Mouse (Mus musculus) embryonic facial prominence, embryonic 10.5 days (tissue): ENCODE results near the gene Ccdc105. TPM values are rescaled to one million over a fixed set of nuclear protein-coding genes. Genes with fewer than 3 reads are reported as not detected.
A peak's percentile ranks its signal among the peaks of the same experiment; 100 is the strongest.

Source experiments
- DNase-seq: peaks from one replicate; pipeline ENCODE4 v3.0.0-alpha.2; 2017; ENCODE audit warnings: low spot score
- H3K27ac ChIP-seq: fragments of 300-500 bp; sonication (generic); replicated peaks from 2 replicates; pipeline ENCODE4 v1.5.1; 2016; ENCODE audit warnings: mild to moderate bottlenecking
- H3K27me3 ChIP-seq: fragments of 300-500 bp; sonication (generic); replicated peaks from 2 replicates; pipeline ENCODE4 v1.6.1; 2016; ENCODE audit warnings: low read depth, mild to moderate bottlenecking; ENCODE audit not compliant: poor library complexity, severe bottlenecking
- H3K36me3 ChIP-seq: fragments of 300-500 bp; sonication (generic); replicated peaks from 2 replicates; pipeline ENCODE4 v1.6.1; 2016; ENCODE audit warnings: mild to moderate bottlenecking, moderate library complexity
- H3K4me1 ChIP-seq: fragments of 300-500 bp; sonication (generic); 2 replicates; pipeline ENCODE4 v1.6.1; 2016
- H3K4me3 ChIP-seq: fragments of 300-500 bp; sonication (generic); 2 replicates; pipeline ENCODE4 v1.5.1; 2016; ENCODE audit warnings: mild to moderate bottlenecking, moderate library complexity
- H3K9me3 ChIP-seq: fragments of 300-500 bp; sonication (generic); 2 replicates; pipeline ENCODE4 v1.6.1; 2016; ENCODE audit warnings: mild to moderate bottlenecking
- whole genome bisulfite sequencing: fragments of 180-500 bp; shearing (Covaris S2); methylation state at CpG from one replicate; pipeline ENCODE4 v1.1.7; 2016; 5-methylcytosine and 5-hydroxymethylcytosine counted together
- polyA plus RNA-seq: library from polyadenylated mRNA; unstranded; fragments of >200 nt; fragmentation: Nextera tagmentation; extraction: Ambion mirVana; gene quantifications from 2 replicates; pipeline ENCODE4 v1.2.1, GENCODE M21; 2016

Gene Ccdc105
- 0.13 and 0.16 TPM in 2 replicates for polyA plus RNA-seq

DNA sequence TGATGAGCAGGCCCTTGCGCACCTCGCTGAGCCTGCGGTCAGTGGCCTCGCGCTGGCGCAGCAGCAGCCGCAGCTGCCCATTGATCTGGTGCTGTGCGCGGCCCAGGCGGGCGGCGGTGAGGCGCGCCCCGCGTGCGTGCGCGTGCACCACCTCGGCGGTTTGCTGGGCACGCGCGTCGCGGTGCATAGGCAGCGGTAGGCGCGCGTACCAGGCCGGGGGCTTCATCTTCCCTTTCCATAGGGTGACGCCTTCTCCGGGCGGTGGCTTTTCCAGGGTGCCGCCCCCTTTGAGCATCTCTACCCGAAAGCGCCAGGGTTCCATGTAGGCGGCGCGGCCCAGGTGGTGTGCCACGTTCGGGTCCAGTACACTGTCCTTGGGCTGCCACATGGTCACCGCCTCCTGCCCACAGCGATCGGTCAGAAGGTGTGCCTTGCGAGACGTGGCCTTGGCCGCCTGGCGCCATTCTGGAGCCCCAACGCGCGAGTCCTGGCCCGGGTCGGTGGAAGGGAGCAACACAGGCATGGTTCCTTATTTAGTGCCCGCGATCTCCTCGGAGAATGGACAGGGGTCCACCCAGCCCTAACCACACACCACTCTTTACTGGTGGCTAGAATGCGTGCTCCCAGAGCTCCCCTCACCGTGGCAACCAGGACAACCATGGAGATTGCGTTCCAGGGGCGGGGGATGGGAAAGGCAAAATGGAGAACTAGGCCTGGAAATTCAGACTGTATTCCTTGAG, at the start of gene Ccdc105:
Ccdc105 (minus strand) TSS at position 614 of the 740 bp plus-strand sequence.
- WGBS, result 1% methylated on average over 61 of the region's 61 CpGs
- Histone ChIP-seq H3K27ac (peak within 1 kb of the TSS; percentile 91), H3K27me3 (peaks cover 26% of the 10 kb centered on the region), H3K4me1 (peaks cover 22% of the 10 kb centered on the region), H3K4me3 (peak within 1 kb of the TSS; percentile 73), H3K9me3 (no peaks in the 10 kb centered on the region), H3K36me3 (no peaks in the 10 kb centered on the region)
- peak; percentile 91 for DNase-seq

DNA sequence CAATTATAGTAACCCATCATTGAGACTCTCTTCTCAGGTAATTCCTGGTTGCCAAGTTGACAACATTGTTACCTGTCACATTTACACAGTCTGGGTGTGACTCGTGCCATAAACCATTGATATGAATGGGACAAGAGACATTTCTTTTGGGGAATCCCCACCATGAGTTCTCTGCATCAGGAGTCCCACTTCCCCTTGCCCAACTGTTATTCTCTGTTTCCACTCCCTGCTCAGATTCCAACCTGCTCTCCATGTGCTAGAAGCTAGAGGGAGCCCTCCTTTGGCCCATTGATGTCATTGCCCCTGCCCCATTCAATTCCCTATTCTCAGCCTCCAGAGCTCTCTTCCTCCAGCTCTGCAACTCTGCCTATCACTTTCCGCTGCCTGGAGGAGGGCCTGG, 48.6 kb upstream of the Ccdc105 start:
- H3K27ac ChIP-seq, result no peak overlapping the region
- no peaks in the 10 kb centered on the region for H3K36me3 ChIP-seq
- H3K4me3 ChIP-seq, result no peak overlapping the region
- no peaks in the 10 kb centered on the region for H3K27me3 ChIP-seq
- H3K4me1 ChIP-seq, result no peaks in the 10 kb centered on the region
- WGBS, result 81% methylated on average over 2 of the region's 2 CpGs
- H3K9me3 ChIP-seq, result no peaks in the 10 kb centered on the region
- no peak for DNase-seq

GRCm38 (mm10) chr10:78790561-78790960, 37.7 kb upstream of the Ccdc105 start:
- no peaks in the 10 kb centered on the region for H3K9me3 ChIP-seq
- no peak overlapping the region for H3K27ac ChIP-seq
- H3K27me3 ChIP-seq, result no peaks in the 10 kb centered on the region
- WGBS, result 38% methylated on average over 1 of the region's 1 CpGs
- H3K36me3 ChIP-seq, result no peaks in the 10 kb centered on the region
- no peak for DNase-seq
- peaks cover 12% of the 10 kb centered on the region for H3K4me1 ChIP-seq
- no peak overlapping the region for H3K4me3 ChIP-seq

- no peaks in the 10 kb centered on the region for H3K36me3 ChIP-seq
- WGBS, result 9% methylated on average over 22 of the region's 22 CpGs
- peak overlapping the region; percentile 80 for H3K27ac ChIP-seq
- no peaks in the 10 kb centered on the region for H3K9me3 ChIP-seq
- peak; percentile 87 for DNase-seq
- no peaks in the 10 kb centered on the region for H3K27me3 ChIP-seq
- peaks cover 12% of the 10 kb centered on the region for H3K4me1 ChIP-seq
- peak overlapping the region; percentile 52 for H3K4me3 ChIP-seq
Observed at GRCm38 (mm10) chr10:78787566-78788087, 34.8 kb upstream of the Ccdc105 start.

DNA sequence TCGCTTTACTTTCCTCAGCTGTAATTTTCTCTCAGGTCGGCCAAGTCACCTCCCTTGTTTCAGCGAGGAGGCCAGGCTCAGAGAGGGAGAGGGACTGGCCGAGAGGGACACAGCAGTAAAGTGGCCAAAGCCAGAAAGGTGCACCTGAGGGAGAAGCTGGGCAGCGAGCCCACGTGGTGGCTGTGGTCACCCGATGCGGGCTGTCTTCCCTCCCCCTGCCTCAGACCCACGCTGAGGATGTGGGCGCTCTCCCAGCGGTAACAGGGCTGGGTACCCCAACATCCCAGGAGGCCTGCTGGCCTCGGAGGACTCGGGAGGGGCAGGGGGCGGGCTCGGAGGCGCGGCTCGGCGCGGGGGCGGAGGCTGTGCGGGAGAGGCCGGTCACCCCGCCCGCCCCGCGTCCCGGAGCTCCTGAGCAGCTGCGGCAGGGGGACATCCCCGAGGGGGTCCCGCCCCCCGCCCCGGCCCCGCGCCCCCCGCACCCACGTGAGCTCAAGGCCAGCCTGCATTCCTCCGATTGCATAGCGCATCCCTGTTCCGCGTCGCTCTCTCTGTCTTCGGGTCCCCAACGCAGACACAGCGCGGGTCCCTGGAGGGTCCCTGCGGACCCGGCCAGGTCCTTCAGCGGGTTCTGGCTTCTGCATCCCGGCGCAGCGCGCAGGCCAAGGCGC, 27.3 kb upstream of the Ccdc105 start, which contains the start of gene Slc1a6:
Slc1a6 (plus strand) TSS at position 516 of the 671 bp plus-strand sequence.
- peak within 1 kb of the TSS; percentile 80 for H3K27ac ChIP-seq
- H3K4me1 ChIP-seq, result peaks cover 16% of the 10 kb centered on the region
- peak; percentile 59 for DNase-seq
- WGBS, result under 1% methylated on average over 50 of the region's 54 CpGs
- H3K9me3 ChIP-seq, result no peaks in the 10 kb centered on the region
- no peaks in the 10 kb centered on the region for H3K36me3 ChIP-seq
- peak within 1 kb of the TSS; percentile 74 for H3K4me3 ChIP-seq
- peaks cover 31% of the 10 kb centered on the region for H3K27me3 ChIP-seq

DNA sequence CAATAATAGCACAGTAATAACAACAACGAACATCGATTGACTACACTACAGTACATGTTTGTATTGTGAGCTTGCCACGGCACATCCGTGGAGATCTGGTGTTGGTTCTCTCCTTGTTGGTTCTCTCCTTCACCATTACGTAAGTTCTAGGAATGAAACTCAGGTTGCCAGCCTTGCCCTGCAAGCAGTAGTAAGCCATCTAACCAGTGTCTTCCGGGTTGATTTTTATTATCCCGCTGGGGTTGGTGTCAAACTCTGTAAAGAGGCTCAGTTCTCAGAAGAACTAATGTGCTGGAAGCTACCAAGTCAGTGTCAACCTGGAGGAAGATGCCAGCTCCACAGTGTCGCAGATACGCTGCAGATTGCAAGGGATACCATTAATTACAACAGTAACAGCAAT, 26.7 kb upstream of the Ccdc105 start:
- Histone ChIP-seq H3K4me3 (peak overlapping the region; percentile 74), H3K27me3 (peaks cover 31% of the 10 kb centered on the region), H3K36me3 (no peaks in the 10 kb centered on the region), H3K9me3 (no peaks in the 10 kb centered on the region), H3K27ac (no peak overlapping the region), H3K4me1 (peaks cover 16% of the 10 kb centered on the region)
- 67% methylated on average over 9 of the region's 9 CpGs for WGBS
- no peak for DNase-seq

- 43% methylated on average over 4 of the region's 4 CpGs for WGBS
- Histone ChIP-seq H3K36me3 (no peaks in the 10 kb centered on the region), H3K27me3 (peaks cover 18% of the 10 kb centered on the region), H3K9me3 (no peaks in the 10 kb centered on the region), H3K27ac (no peak overlapping the region), H3K4me3 (no peak overlapping the region), H3K4me1 (peaks cover 15% of the 10 kb centered on the region)
- DNase-seq, result no peak
Observed at GRCm38 (mm10) chr10:78775830-78776229, 23.0 kb upstream of the Ccdc105 start.

DNA sequence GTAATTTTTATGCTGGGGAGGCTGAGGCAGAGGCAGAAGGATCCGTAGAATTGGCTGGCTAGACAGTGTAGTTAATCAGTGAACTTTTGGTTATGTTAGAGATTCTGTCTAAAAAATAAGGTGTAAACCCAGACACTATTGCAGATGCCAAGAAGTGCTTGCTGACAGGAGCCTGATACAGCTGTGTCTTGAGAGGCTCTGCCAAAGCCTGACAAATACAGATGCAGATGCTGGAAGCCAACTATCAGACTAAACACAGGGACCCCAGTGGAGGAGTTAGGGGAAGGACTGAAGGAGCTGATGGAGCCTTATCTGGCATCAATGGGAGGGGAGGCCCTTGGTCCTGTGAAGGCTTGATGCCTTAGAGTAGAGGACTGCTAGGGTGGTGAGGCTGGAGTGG, 12.7 kb upstream of the Ccdc105 start:
- no peaks in the 10 kb centered on the region for H3K27me3 ChIP-seq
- 90% methylated on average over 1 of the region's 1 CpGs for WGBS
- 0 out of 2 replicates have a peak, but pooled peaks cover 2% of the 10 kb centered on the region for H3K9me3 ChIP-seq
- no peaks in the 10 kb centered on the region for H3K4me1 ChIP-seq
- no peak overlapping the region for H3K27ac ChIP-seq
- H3K36me3 ChIP-seq, result no peaks in the 10 kb centered on the region
- DNase-seq, result no peak
- no peak overlapping the region for H3K4me3 ChIP-seq

- Histone ChIP-seq H3K36me3 (no peaks in the 10 kb centered on the region), H3K27me3 (peaks cover 10% of the 10 kb centered on the region), H3K4me3 (no peak overlapping the region), H3K4me1 (peaks cover 15% of the 10 kb centered on the region; the same call in 1 of the 2 replicates), H3K27ac (no peak overlapping the region), H3K9me3 (no peaks in the 10 kb centered on the region)
- WGBS, result 40% methylated on average over 6 of the region's 6 CpGs
- peak; percentile 74 for DNase-seq
Observed at GRCm38 (mm10) chr10:78756021-78756420, 3.2 kb upstream of the Ccdc105 start.

DNA sequence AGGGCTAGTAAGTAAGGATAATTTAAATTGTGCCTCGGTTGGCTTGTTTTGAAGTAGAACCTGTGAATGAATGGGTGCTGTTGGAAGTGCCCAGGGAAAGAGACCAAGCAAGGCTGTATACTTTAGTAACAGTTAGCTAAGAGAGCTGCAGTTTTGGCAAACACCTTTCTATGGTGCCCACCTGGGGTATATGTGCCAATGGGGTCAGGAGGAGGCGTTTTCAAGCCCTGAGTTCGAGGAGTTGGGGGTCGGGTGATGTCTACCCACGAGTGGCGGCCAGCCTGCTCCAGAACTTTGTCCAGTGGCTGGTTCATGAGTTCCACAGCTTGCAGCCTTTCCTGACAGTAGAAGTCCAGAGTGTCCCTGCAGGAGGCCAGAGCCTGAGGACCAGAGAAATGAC, 3.9 kb downstream of the Ccdc105 start:
- DNase-seq, result no peak
- Histone ChIP-seq H3K9me3 (no peaks in the 10 kb centered on the region), H3K27me3 (peaks cover 26% of the 10 kb centered on the region), H3K4me3 (no peak overlapping the region), H3K36me3 (no peaks in the 10 kb centered on the region), H3K4me1 (peaks cover 49% of the 10 kb centered on the region), H3K27ac (no peak overlapping the region)
- 90% methylated on average over 6 of the region's 6 CpGs for WGBS

DNA sequence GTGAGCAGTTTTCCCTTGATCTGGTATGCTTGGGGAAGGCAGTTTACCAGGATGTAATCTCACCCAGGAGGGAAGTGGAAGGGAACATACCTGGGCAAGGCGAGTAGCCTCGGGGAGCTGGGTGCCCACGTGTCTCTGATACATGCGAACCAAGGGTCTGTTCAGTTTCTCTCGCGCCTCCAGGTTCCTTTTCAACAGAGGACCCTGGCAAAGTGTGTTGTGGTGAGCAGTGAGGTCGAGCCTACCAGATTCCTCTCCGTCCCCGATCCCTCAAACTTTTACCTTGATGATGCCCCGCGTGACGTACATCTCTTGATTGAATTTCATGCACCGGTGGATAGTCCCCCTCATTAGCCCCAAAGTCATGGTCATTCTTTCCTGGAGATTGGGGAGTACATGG, 4.7 kb downstream of the Ccdc105 start:
- peaks cover 26% of the 10 kb centered on the region for H3K27me3 ChIP-seq
- 77% methylated on average over 13 of the region's 13 CpGs for WGBS
- no peak overlapping the region for H3K4me3 ChIP-seq
- no peaks in the 10 kb centered on the region for H3K36me3 ChIP-seq
- no peaks in the 10 kb centered on the region for H3K9me3 ChIP-seq
- no peak overlapping the region for H3K27ac ChIP-seq
- peaks cover 49% of the 10 kb centered on the region for H3K4me1 ChIP-seq
- no peak for DNase-seq

GRCm38 (mm10) chr10:78747035-78747721, 5.7 kb downstream of the Ccdc105 start:
- Histone ChIP-seq H3K4me3 (peak overlapping the region; percentile 54), H3K27me3 (peaks cover 26% of the 10 kb centered on the region), H3K4me1 (peaks cover 39% of the 10 kb centered on the region), H3K27ac (peak overlapping the region; percentile 54; the same call in 1 of the 2 replicates), H3K36me3 (no peaks in the 10 kb centered on the region), H3K9me3 (no peaks in the 10 kb centered on the region)
- DNase-seq, result peak; percentile 65
- WGBS, result 1% methylated on average over 27 of the region's 27 CpGs
